Mouse (Mus musculus): ENCODE results near the gene Mtmr3.

- no peak for TF ChIP-seq EP300 (IDR thresholded peaks at IDR 0.05)
- TF ChIP-seq CTCF (IDR thresholded peaks at IDR 0.05): no peak
These were observed 49.1 kb upstream of the Mtmr3 start for GRCm38 (mm10) chr11:4643722-4644121.
